Mouse (Mus musculus) gonadal fat pad, adult 2 months (tissue): ENCODE measurements around the gene D930020B18Rik. TPM values are rescaled to one million over a fixed set of nuclear protein-coding genes. Genes with fewer than 3 reads are reported as not detected.

Experiments
- DNase-seq: peaks from one replicate; pipeline ENCODE4 v3.0.0-alpha.2; 2012; ENCODE audit warnings: low read depth
- polyA plus RNA-seq: library from polyadenylated mRNA; depleted of rRNA; stranded (reverse); fragments of >200 nt; gene quantifications from 2 replicates; pipeline ENCODE4 v1.2.3, GENCODE M21; 2012; rRNA removed

D930020B18Rik gene
- polyA plus RNA-seq, 1 experiment = not detected

- peak; percentile 64 for DNase-seq
These were observed 62.2 kb downstream of the D930020B18Rik start for GRCm38 (mm10) chr10:121703619-121704018.

- DNase-seq = no peak
These were observed 63.5 kb downstream of the D930020B18Rik start for GRCm38 (mm10) chr10:121704871-121705270.

GRCm38 (mm10) chr10:121705399-121706163, 64.2 kb downstream of the D930020B18Rik start:
- no peak for DNase-seq

GRCm38 (mm10) chr10:121716862-121717261, 75.5 kb downstream of the D930020B18Rik start:
- no peak for DNase-seq

- no peak for DNase-seq
These were observed 77.7 kb downstream of the D930020B18Rik start for GRCm38 (mm10) chr10:121718896-121719585.

GRCm38 (mm10) chr10:121720701-121721100, 79.3 kb downstream of the D930020B18Rik start:
- DNase-seq = no peak

- DNase-seq = no peak
These were observed 85.1 kb downstream of the D930020B18Rik start for GRCm38 (mm10) chr10:121726505-121726904.

GRCm38 (mm10) chr10:121727151-121727550, 85.8 kb downstream of the D930020B18Rik start:
- no peak for DNase-seq

- no peak for DNase-seq
These were observed 86.8 kb downstream of the D930020B18Rik start for GRCm38 (mm10) chr10:121728226-121728625.

GRCm38 (mm10) chr10:121731048-121731725, 89.8 kb downstream of the D930020B18Rik start:
- no peak for DNase-seq

GRCm38 (mm10) chr10:121732542-121732941, 91.2 kb downstream of the D930020B18Rik start:
- no peak for DNase-seq

GRCm38 (mm10) chr10:121737256-121737655, 95.9 kb downstream of the D930020B18Rik start:
- DNase-seq = no peak

GRCm38 (mm10) chr10:121739548-121740505, 98.4 kb downstream of the D930020B18Rik start, which contains the start of gene BC048403:
BC048403 (plus strand) TSS chr10:121739937.
- no peak for DNase-seq

- DNase-seq = no peak
These were observed 100.9 kb downstream of the D930020B18Rik start for GRCm38 (mm10) chr10:121742336-121742735.

Other genes with a start within 250 kb of the D930020B18Rik start
- 33.3 and 37.5 TPM in 2 replicates for gene Rassf3, start 165.2 kb upstream of the D930020B18Rik start, polyA plus RNA-seq
- gene Tbk1, start 54.8 kb upstream of the D930020B18Rik start, polyA plus RNA-seq = 15.1 and 20.3 TPM in 2 replicates
- gene Xpot, start 15.3 kb upstream of the D930020B18Rik start, polyA plus RNA-seq = 85.9 and 105 TPM in 2 replicates
- gene BC048403, start 98.3 kb downstream of the D930020B18Rik start, polyA plus RNA-seq = 7.1 and 9.6 TPM in 2 replicates